Mouse (Mus musculus): Measurements from ENCODE around the gene Psors1c2. TPM values are rescaled to one million over a fixed set of nuclear protein-coding genes. Genes with fewer than 3 reads are reported as not detected.
A peak's percentile ranks its signal among the peaks of the same experiment; 100 is the strongest.
"Not testable (repeated sequence)": the region's sequence is repeated elsewhere in the genome, so short reads cannot be mapped to it uniquely, and the experiment has no call there.

Psors1c2 gene
- polyA plus RNA-seq, 1 experiment from 2014 or later, result 0.66 TPM

- Histone ChIP-seq H3K9me3 (ENCODE audit: control insufficient read depth, low read length) (no peaks in the 10 kb centered on the region), H3K9ac (ENCODE audit: low read length) (no peak overlapping the region), H3K4me2 (ENCODE audit: low read length) (no peak overlapping the region), H3K27ac (ENCODE audit: low read depth) (no peak overlapping the region), H3K4me3 (ENCODE audit: low read depth, low read length) (no peak overlapping the region), H3K4me1 (replicated peaks; ENCODE audit: control insufficient read depth, insufficient read depth, low read length) (no peaks in the 10 kb centered on the region; the same call in 1 of the 2 replicates), H3K27me3 (replicated peaks; ENCODE audit: control insufficient read depth, insufficient read depth, low read length) (peaks cover 24% of the 10 kb centered on the region; the same call in 1 of the 2 replicates), H3K36me3 (ENCODE audit: control insufficient read depth, insufficient read depth, low read length) (no peaks in the 10 kb centered on the region)
- no peak for DNase-seq (ENCODE audit: low spot score)
- WGBS, result 25% methylated on average over 5 of the region's 5 CpGs
- no peak for ATAC-seq (replicated peaks; ENCODE audit: low FRiP score, low TSS enrichment, low read depth)
These were observed 29.2 kb upstream of the Psors1c2 start for GRCm38 (mm10) chr17:35503849-35504248.

- ATAC-seq (replicated peaks; ENCODE audit: low FRiP score, low TSS enrichment, low read depth), result no peak
- Histone ChIP-seq H3K27ac (ENCODE audit: low read depth) (no peak overlapping the region), H3K36me3 (ENCODE audit: control insufficient read depth, insufficient read depth, low read length) (no peaks in the 10 kb centered on the region), H3K4me2 (ENCODE audit: low read length) (no peak overlapping the region), H3K9ac (ENCODE audit: low read length) (no peak overlapping the region), H3K4me1 (replicated peaks; ENCODE audit: control insufficient read depth, insufficient read depth, low read length) (no peaks in the 10 kb centered on the region; the same call in 1 of the 2 replicates), H3K9me3 (ENCODE audit: control insufficient read depth, low read length) (no peaks in the 10 kb centered on the region), H3K27me3 (replicated peaks; ENCODE audit: control insufficient read depth, insufficient read depth, low read length) (peaks cover 24% of the 10 kb centered on the region; the same call in 1 of the 2 replicates), H3K4me3 (ENCODE audit: low read depth, low read length) (no peak overlapping the region)
- DNase-seq (ENCODE audit: low spot score), result no peak
- 31% methylated on average over 8 of the region's 8 CpGs for WGBS
These were observed 28.1 kb upstream of the Psors1c2 start for GRCm38 (mm10) chr17:35504628-35505481.

- no peaks in the 10 kb centered on the region for H3K36me3 ChIP-seq (ENCODE audit: control insufficient read depth, insufficient read depth, low read length)
- DNase-seq (ENCODE audit: low spot score) (no peak), ATAC-seq (replicated peaks; ENCODE audit: low FRiP score, low TSS enrichment, low read depth) (no peak)
- no peak within 1 kb of the TSS for H3K4me3 ChIP-seq (ENCODE audit: low read depth, low read length)
- WGBS, result 53% methylated on average over 13 of the region's 13 CpGs
- no peak within 1 kb of the TSS for H3K4me2 ChIP-seq (ENCODE audit: low read length)
- H3K27me3 ChIP-seq (replicated peaks; ENCODE audit: control insufficient read depth, insufficient read depth, low read length), result peaks cover 24% of the 10 kb centered on the region; the same call in 1 of the 2 replicates
- H3K9ac ChIP-seq (ENCODE audit: low read length), result no peak within 1 kb of the TSS
- no peaks in the 10 kb centered on the region for H3K9me3 ChIP-seq (ENCODE audit: control insufficient read depth, low read length)
- H3K4me1 ChIP-seq (replicated peaks; ENCODE audit: control insufficient read depth, insufficient read depth, low read length), result no peaks in the 10 kb centered on the region; the same call in 1 of the 2 replicates
- H3K27ac ChIP-seq (ENCODE audit: low read depth), result no peak within 1 kb of the TSS
These were observed 27.2 kb upstream of the Psors1c2 start, which contains the start of gene Pou5f1 for GRCm38 (mm10) chr17:35505776-35506175. Gene Pou5f1 (plus strand): TSS chr17:35506018.

- Histone ChIP-seq H3K4me3 (ENCODE audit: low read depth, low read length) (no peak overlapping the region), H3K27me3 (replicated peaks; ENCODE audit: control insufficient read depth, insufficient read depth, low read length) (peaks cover 24% of the 10 kb centered on the region; the same call in 1 of the 2 replicates), H3K36me3 (ENCODE audit: control insufficient read depth, insufficient read depth, low read length) (no peaks in the 10 kb centered on the region), H3K4me1 (replicated peaks; ENCODE audit: control insufficient read depth, insufficient read depth, low read length) (no peaks in the 10 kb centered on the region; the same call in 1 of the 2 replicates), H3K4me2 (ENCODE audit: low read length) (no peak overlapping the region), H3K27ac (ENCODE audit: low read depth) (no peak overlapping the region), H3K9ac (ENCODE audit: low read length) (no peak overlapping the region), H3K9me3 (ENCODE audit: control insufficient read depth, low read length) (no peaks in the 10 kb centered on the region)
- no peak for ATAC-seq (replicated peaks; ENCODE audit: low FRiP score, low TSS enrichment, low read depth)
- 16% methylated on average over 10 of the region's 10 CpGs for WGBS
- no peak for DNase-seq (ENCODE audit: low spot score)
These were observed 26.1 kb upstream of the Psors1c2 start for GRCm38 (mm10) chr17:35506881-35507280.

- no peak overlapping the region for H3K9ac ChIP-seq (ENCODE audit: low read length)
- 28% methylated on average over 13 of the region's 13 CpGs for WGBS
- ATAC-seq (replicated peaks; ENCODE audit: low FRiP score, low TSS enrichment, low read depth), result no peak
- H3K27me3 ChIP-seq (replicated peaks; ENCODE audit: control insufficient read depth, insufficient read depth, low read length), result peaks cover 24% of the 10 kb centered on the region; the same call in 1 of the 2 replicates
- no peaks in the 10 kb centered on the region for H3K9me3 ChIP-seq (ENCODE audit: control insufficient read depth, low read length)
- no peaks in the 10 kb centered on the region for H3K4me1 ChIP-seq (replicated peaks; ENCODE audit: control insufficient read depth, insufficient read depth, low read length)
- no peak overlapping the region for H3K4me2 ChIP-seq (ENCODE audit: low read length)
- no peak overlapping the region for H3K27ac ChIP-seq (ENCODE audit: low read depth)
- DNase-seq (ENCODE audit: low spot score), result no peak
- H3K4me3 ChIP-seq (ENCODE audit: low read depth, low read length), result no peak overlapping the region
- peaks cover 5% of the 10 kb centered on the region; the same call in 1 of the 2 replicates for H3K36me3 ChIP-seq (ENCODE audit: control insufficient read depth, insufficient read depth, low read length)
These were observed 25.3 kb upstream of the Psors1c2 start for GRCm38 (mm10) chr17:35507556-35508260.

- 45% methylated on average over 5 of the region's 5 CpGs for WGBS
- H3K4me3 ChIP-seq (ENCODE audit: low read depth, low read length); H3K4me1 ChIP-seq (replicated peaks; ENCODE audit: control insufficient read depth, insufficient read depth, low read length); ATAC-seq (replicated peaks; ENCODE audit: low FRiP score, low TSS enrichment, low read depth); H3K9me3 ChIP-seq (ENCODE audit: control insufficient read depth, low read length); H3K4me2 ChIP-seq (ENCODE audit: low read length); H3K9ac ChIP-seq (ENCODE audit: low read length); DNase-seq (ENCODE audit: low spot score); H3K27ac ChIP-seq (ENCODE audit: low read depth): not testable (repeated sequence)
- H3K27me3 ChIP-seq (replicated peaks; ENCODE audit: control insufficient read depth, insufficient read depth, low read length), result peaks cover 24% of the 10 kb centered on the region; the same call in 1 of the 2 replicates
- H3K36me3 ChIP-seq (ENCODE audit: control insufficient read depth, insufficient read depth, low read length), result peaks cover 10% of the 10 kb centered on the region; the same call in 1 of the 2 replicates
These were observed 24.7 kb upstream of the Psors1c2 start for GRCm38 (mm10) chr17:35508279-35508678.

GRCm38 (mm10) chr17:35509284-35509683, 23.7 kb upstream of the Psors1c2 start:
- no peaks in the 10 kb centered on the region; the same call in 1 of the 2 replicates for H3K4me1 ChIP-seq (replicated peaks; ENCODE audit: control insufficient read depth, insufficient read depth, low read length)
- no peak overlapping the region for H3K4me2 ChIP-seq (ENCODE audit: low read length)
- no peaks in the 10 kb centered on the region for H3K9me3 ChIP-seq (ENCODE audit: control insufficient read depth, low read length)
- no peak overlapping the region for H3K4me3 ChIP-seq (ENCODE audit: low read depth, low read length)
- ATAC-seq (replicated peaks; ENCODE audit: low FRiP score, low TSS enrichment, low read depth) (no peak), DNase-seq (ENCODE audit: low spot score) (peak; percentile 67)
- peaks cover 24% of the 10 kb centered on the region; the same call in 1 of the 2 replicates for H3K27me3 ChIP-seq (replicated peaks; ENCODE audit: control insufficient read depth, insufficient read depth, low read length)
- H3K27ac ChIP-seq (ENCODE audit: low read depth), result no peak overlapping the region
- 21% methylated on average over 8 of the region's 8 CpGs for WGBS
- peaks cover 10% of the 10 kb centered on the region; the same call in 1 of the 2 replicates for H3K36me3 ChIP-seq (ENCODE audit: control insufficient read depth, insufficient read depth, low read length)
- H3K9ac ChIP-seq (ENCODE audit: low read length), result no peak overlapping the region

GRCm38 (mm10) chr17:35512916-35513626, 19.9 kb upstream of the Psors1c2 start:
- 96% methylated on average over 7 of the region's 7 CpGs for WGBS
- Histone ChIP-seq H3K9ac (ENCODE audit: low read length) (no peak overlapping the region), H3K4me1 (replicated peaks; ENCODE audit: control insufficient read depth, insufficient read depth, low read length) (peaks cover 18% of the 10 kb centered on the region; the same call in 1 of the 2 replicates), H3K9me3 (ENCODE audit: control insufficient read depth, low read length) (no peaks in the 10 kb centered on the region), H3K27me3 (replicated peaks; ENCODE audit: control insufficient read depth, insufficient read depth, low read length) (0 out of 2 replicates have a peak, but pooled peaks cover under 1% of the 10 kb centered on the region), H3K4me2 (ENCODE audit: low read length) (no peak overlapping the region), H3K4me3 (ENCODE audit: low read depth, low read length) (no peak overlapping the region), H3K36me3 (ENCODE audit: control insufficient read depth, insufficient read depth, low read length) (peaks cover 10% of the 10 kb centered on the region; the same call in 1 of the 2 replicates), H3K27ac (ENCODE audit: low read depth) (no peak overlapping the region)
- ATAC-seq (replicated peaks; ENCODE audit: low FRiP score, low TSS enrichment, low read depth) (no peak), DNase-seq (ENCODE audit: low spot score) (no peak)
